Mouse (Mus musculus) retina, postnatal 1 day (tissue): Measurements from ENCODE around the gene Mpdu1.
"Not testable (repeated sequence)": the region's sequence is repeated elsewhere in the genome, so short reads cannot be mapped to it uniquely, and the experiment has no call there.

Experiments used
- DNase-seq: peaks from one replicate; pipeline ENCODE4 v3.0.0-alpha.2; 2012

Mpdu1 gene

GRCm38 (mm10) chr11:69620394-69621081, 41.9 kb downstream of the Mpdu1 start:
- DNase-seq, result no peak

GRCm38 (mm10) chr11:69617805-69618204, 44.6 kb downstream of the Mpdu1 start, which contains the start of gene Shbg:
Gene Shbg, minus strand, starts transcription at chr11:69617905.
- no peak for DNase-seq

GRCm38 (mm10) chr11:69616781-69617180, 45.7 kb downstream of the Mpdu1 start:
- DNase-seq, result no peak

- DNase-seq, result not testable (repeated sequence)
Measured at GRCm38 (mm10) chr11:69614257-69614588, 48.2 kb downstream of the Mpdu1 start.

- peak; percentile 87 for DNase-seq
Measured at GRCm38 (mm10) chr11:69613553-69614256, 48.7 kb downstream of the Mpdu1 start.

- DNase-seq, result no peak
Measured at GRCm38 (mm10) chr11:69610899-69611298, 51.5 kb downstream of the Mpdu1 start.

DNA sequence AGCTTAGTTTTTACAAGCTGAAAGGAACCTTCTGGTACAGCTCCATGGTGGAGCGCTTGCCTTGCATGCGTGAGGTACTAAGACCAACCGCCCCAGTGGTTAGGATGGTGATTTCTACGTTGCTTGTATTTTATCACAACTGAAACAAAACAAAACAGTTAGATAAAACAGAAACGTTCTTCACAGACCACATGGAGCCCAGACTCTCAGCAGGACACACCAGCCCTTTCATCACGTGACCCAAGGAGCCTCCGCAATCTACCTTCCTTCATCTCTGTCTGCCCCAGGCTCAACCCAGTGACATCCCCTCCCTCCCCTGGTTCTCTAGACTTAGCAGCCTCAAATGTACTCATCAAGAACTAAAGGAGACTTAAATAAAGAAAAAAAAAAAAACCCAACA, 53.0 kb downstream of the Mpdu1 start:
- no peak for DNase-seq

DNA sequence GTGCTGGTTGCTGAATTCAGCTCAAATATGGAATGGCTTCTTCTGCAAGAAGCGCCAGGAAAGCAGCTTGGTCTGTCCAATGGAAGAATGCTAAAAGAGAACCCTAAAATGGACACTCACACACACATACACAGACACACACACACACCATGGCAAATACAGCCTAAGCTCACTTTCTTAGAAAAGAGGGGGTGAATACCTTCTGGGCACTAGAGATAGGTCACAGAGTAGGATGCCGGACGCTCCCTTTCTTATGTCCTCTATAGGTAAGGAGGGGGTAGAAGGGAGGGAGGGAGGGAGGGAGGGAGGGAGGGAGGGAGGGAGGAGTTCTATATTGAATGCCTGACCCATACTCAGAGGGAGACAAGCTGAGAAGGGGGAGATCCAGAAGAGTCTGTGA, 53.9 kb downstream of the Mpdu1 start:
- DNase-seq, result no peak

- DNase-seq, result no peak
Measured at GRCm38 (mm10) chr11:69606832-69607231, 55.6 kb downstream of the Mpdu1 start.
